Mouse (Mus musculus) hematopoietic stem cell, adult 5-6 weeks (primary cell): ENCODE measurements at regions not wholly inside any gene's neighbourhood (a gene's known extent, or its start where the extent isn't known, plus 50 kb on each side); places are given as distances from the start of the nearest gene placed in this dataset.

Experiments used
- ATAC-seq, 2 experiments: fragments of 125-278 bp in 1 of 2; replicated peaks in 1 of 2; 2 replicates each; pipeline ENCODE4 v1.8.0; 2016 to 2017; ENCODE audit warnings: inconsistent platforms in 2 of 2, mild to moderate bottlenecking in 2 of 2, moderate number of reproducible peaks in 2 of 2, low read depth in 1 of 2, moderate TSS enrichment in 1 of 2; ENCODE audit not compliant: low FRiP score in 2 of 2, poor library complexity in 2 of 2, severe bottlenecking in 2 of 2, insufficient read depth in 1 of 2, low TSS enrichment in 1 of 2

- no peak for ATAC-seq
These were observed 717.6 kb upstream of the Car8 start for GRCm38 (mm10) chr4:8956312-8957022.

GRCm38 (mm10) chr4:8955306-8955705 lies 716.5 kb upstream of the Car8 start:
- ATAC-seq, result no peak

- ATAC-seq, result no peak
These were observed 715.6 kb upstream of the Car8 start for GRCm38 (mm10) chr4:8954356-8954914.

GRCm38 (mm10) chr4:8953181-8953580 lies 714.3 kb upstream of the Car8 start:
- no peak for ATAC-seq

DNA sequence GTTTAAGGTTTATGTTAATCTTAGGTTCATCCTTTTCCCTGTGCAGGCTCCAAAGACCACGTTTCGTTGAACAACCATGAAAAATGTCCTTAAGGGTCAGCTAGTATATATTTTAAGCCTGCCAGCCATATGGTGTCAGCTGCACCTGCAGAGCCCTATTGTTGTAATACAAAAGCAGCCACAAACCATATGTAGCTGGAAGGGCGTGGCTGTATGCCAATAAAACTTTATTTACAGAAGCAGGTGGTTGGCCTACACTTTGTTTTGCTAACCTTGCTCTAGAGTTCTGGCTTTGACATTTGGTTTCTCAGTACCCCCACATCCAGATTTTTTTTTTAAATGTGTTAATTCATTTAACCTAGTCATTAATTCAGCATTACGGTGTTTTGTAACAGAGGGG lies 711.1 kb upstream of the Car8 start:
- ATAC-seq, result no peak

DNA sequence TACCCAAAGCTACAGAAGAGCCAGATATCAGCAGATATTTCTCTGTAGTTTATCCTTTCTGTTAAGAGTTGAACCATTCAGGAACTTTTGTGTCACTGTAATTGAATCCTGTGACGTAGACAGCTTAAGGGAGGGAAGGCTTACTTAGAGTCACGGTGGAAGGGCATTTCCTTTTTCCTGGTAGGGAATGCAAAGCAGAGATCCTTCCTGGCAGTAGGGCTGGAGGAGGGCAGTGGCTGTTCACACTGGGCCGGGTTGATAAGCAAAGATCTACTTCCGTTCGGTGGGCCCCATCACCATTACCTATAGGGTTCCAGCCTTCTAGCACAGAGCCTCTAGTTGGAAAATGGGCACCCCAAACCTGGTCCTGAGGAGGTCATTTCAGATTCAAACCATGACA lies 710.7 kb upstream of the Car8 start:
- ATAC-seq, result no peak

DNA sequence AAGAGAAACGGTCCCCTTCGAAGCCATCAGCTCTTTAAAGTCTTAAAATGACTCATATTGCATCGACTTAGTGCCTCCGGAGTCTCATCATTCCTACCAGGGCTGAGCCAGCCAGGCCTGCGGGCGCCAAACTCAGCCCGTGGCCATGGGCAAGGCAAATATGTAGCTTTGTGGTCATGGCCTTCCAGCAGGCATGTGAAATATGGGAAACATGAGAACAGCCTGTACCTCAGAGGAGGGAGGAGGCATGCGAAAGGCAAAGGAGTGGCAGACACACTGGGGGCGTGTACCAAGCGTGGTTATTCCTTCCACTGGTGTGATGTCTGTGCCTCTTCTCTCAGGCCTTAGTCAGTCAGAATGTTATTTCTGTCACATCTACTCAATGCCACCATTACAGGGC lies 706.3 kb upstream of the Car8 start:
- ATAC-seq, result no peak

GRCm38 (mm10) chr4:8943080-8943479 lies 704.2 kb upstream of the Car8 start:
- ATAC-seq, result no peak

GRCm38 (mm10) chr4:8938948-8939411 lies 700.1 kb upstream of the Car8 start:
- peak; percentile 22 to 45; a peak in 1 of 4 replicates for ATAC-seq

- ATAC-seq, result no peak
These were observed 697.1 kb upstream of the Car8 start for GRCm38 (mm10) chr4:8935899-8936298.

- no peak for ATAC-seq
These were observed 695.7 kb upstream of the Car8 start for GRCm38 (mm10) chr4:8934541-8934940.

GRCm38 (mm10) chr4:8929346-8929745 lies 690.5 kb upstream of the Car8 start:
- no peak for ATAC-seq

GRCm38 (mm10) chr4:8928551-8929305 lies 689.9 kb upstream of the Car8 start:
- ATAC-seq, result no peak

GRCm38 (mm10) chr4:8927276-8927906 lies 688.5 kb upstream of the Car8 start:
- ATAC-seq, result peak; percentile 91 to 94

GRCm38 (mm10) chr4:8926642-8927275 lies 687.9 kb upstream of the Car8 start:
- peak; percentile 48 to 58; a peak in 3 of 4 replicates for ATAC-seq

GRCm38 (mm10) chr4:8922695-8923363 lies 684.0 kb upstream of the Car8 start:
- ATAC-seq, result no peak
